Mouse (Mus musculus): ENCODE results near the gene Prpf4b.

DNA sequence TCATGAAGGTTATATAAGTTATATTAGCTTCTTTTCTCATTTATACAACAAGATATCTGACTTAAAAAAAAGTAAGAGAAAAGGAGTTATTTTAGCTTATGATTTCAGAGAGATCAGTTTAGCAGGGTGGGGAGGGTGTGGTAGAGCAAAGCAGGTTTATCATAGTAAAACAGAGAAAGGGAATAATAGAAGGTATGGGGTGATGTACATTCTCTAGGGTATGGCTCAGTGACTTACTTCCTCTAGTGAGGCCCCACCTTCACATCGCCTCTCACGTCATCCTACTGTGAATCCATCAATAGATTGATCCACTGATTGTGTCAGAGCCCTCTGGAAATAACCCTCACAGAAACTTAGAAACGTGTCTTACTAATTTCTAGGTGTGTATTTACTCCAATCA, 24.3 kb upstream of the Prpf4b start:
- TF ChIP-seq CTCF (IDR thresholded peaks at IDR 0.05; ENCODE audit: control insufficient read depth, insufficient read depth, low read length) = no peak
- no peak for TF ChIP-seq POLR2A (IDR thresholded peaks at IDR 0.05; ENCODE audit: borderline replicate concordance, control insufficient read depth, low read depth, low read length)

Data from bone marrow, adult 2 months (tissue).